ENCODE assay signal across 24 mouse cellular contexts in the genomic region with DNA sequence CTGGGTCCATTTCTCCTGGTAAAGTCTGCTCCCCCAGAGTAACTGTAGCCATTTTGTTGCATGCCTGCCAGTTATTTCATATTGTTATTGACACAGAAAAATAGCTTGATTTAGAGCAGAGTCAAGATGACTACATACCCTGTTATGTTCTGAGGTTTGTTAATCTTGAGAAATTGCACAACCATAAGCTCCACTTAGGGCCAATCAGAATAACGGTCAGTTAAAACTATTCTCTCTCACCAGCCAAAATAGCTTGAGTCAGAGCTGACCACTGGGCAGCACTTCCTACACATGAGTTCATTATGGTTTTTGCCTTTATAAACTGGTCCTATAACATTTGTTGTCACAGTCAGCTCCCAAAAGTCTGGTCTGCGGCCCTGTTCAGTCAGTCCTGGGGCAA.
DNase-seq lines count a peak whose midpoint lies in the region; TF ChIP-seq lines count a peak whose summit lies in the region.
"Had no signal": no experiment of that assay in that cellular context is flagged by ENCODE, and none has a peak within 500 bp of the region (broad histone marks: within the 10 kb centered on the region; RNA-seq: fewer than 3 reads in every experiment).

No protein-coding gene starts in this region.

- no peaks in the 10 kb centered on the region for H3K79me3 ChIP-seq in C2C12 (ENCODE audit: low read depth)

- no peak for TF ChIP-seq CTCF in C2C12 (IDR thresholded peaks at IDR 0.05; ENCODE audit: control insufficient read depth, insufficient read depth, insufficient read length)
- no peak for TF ChIP-seq CTCF in embryonic fibroblast, embryonic 13.5 days (IDR thresholded peaks at IDR 0.05; ENCODE audit: borderline replicate concordance, insufficient read depth, low read length)

- H3K36me3 ChIP-seq in C2C12 (ENCODE audit: control insufficient read depth, insufficient read depth): no peaks in the 10 kb centered on the region
- H3K36me3 ChIP-seq: forebrain, embryonic 12.5 days; forebrain, embryonic 15.5 days; G1E; heart, embryonic 12.5 days; heart, embryonic 15.5 days; hindbrain, embryonic 10.5 days; hindbrain, embryonic 13.5 days; intestine, embryonic 15.5 days had no signal

- no peak for TF ChIP-seq POLR2A in embryonic fibroblast, embryonic 13.5 days (IDR thresholded peaks at IDR 0.05; ENCODE audit: low read depth, low read length)

- DNase-seq in 3T3-L1 (ENCODE audit: low read depth, low spot score): peak; percentile 54
- DNase-seq in spleen, adult 18-20 months: no peak
- no peak for DNase-seq in urinary bladder, postnatal 4 days (ENCODE audit: low spot score in 2 of 2)
- no peak for DNase-seq in cerebellum, adult 18-20 months
- DNase-seq: adrenal gland, postnatal 14 days; cerebellum, adult 11 months; cerebellum, adult 9-10 months; cerebellum, postnatal 14 days; gastrocnemius, postnatal 25 days; heart, adult 18-20 months; heart, postnatal 10 days; heart, postnatal 36 days; kidney, adult 11 months had no signal

- H3K4me3 ChIP-seq in C2C12 (ENCODE audit: insufficient read depth, poor library complexity, severe bottlenecking): no peak overlapping the region
- H3K4me3 ChIP-seq in embryonic fibroblast, embryonic 13.5 days (ENCODE audit: insufficient read depth, low read length): no peak overlapping the region
- H3K4me3 ChIP-seq: forebrain, embryonic 12.5 days; forebrain, embryonic 15.5 days; heart, embryonic 12.5 days; heart, embryonic 15.5 days; hindbrain, embryonic 10.5 days; hindbrain, embryonic 13.5 days; intestine, embryonic 15.5 days had no signal

- peak overlapping the region; percentile 50; the same call in 1 of the 2 replicates for H3K27ac ChIP-seq in embryonic fibroblast, embryonic 13.5 days (ENCODE audit: insufficient read depth, low read length)
- H3K27ac ChIP-seq: forebrain, embryonic 12.5 days; forebrain, embryonic 15.5 days; heart, embryonic 15.5 days; hindbrain, embryonic 10.5 days; hindbrain, embryonic 13.5 days; intestine, embryonic 15.5 days had no signal

- no peaks in the 10 kb centered on the region for H3K4me1 ChIP-seq in embryonic fibroblast, embryonic 13.5 days (ENCODE audit: control insufficient read depth, insufficient read depth, low read length)
- H3K4me1 ChIP-seq: forebrain, embryonic 12.5 days; forebrain, embryonic 15.5 days; heart, embryonic 12.5 days; heart, embryonic 15.5 days; hindbrain, embryonic 10.5 days; hindbrain, embryonic 13.5 days; intestine, embryonic 15.5 days had no signal

- no peaks in the 10 kb centered on the region for H3K27me3 ChIP-seq in C2C12 (ENCODE audit: control insufficient read depth, insufficient read depth, insufficient read length)
- H3K27me3 ChIP-seq: CH12.LX; forebrain, embryonic 12.5 days; forebrain, embryonic 15.5 days; heart, embryonic 12.5 days; heart, embryonic 15.5 days; hindbrain, embryonic 13.5 days; intestine, embryonic 15.5 days had no signal

- no peaks in the 10 kb centered on the region for H3K79me2 ChIP-seq in C2C12 (ENCODE audit: control insufficient read depth, insufficient read depth)

- no peak overlapping the region for H3ac ChIP-seq in C2C12 (ENCODE audit: control insufficient read depth, insufficient read length, low read depth)

TF ChIP-seq in C2C12, 6 proteins besides CTCF, POLR2A, EP300 and RAD21:
- TF ChIP-seq USF1 (IDR thresholded peaks at IDR 0.05; ENCODE audit: low read depth): no peak
- no peak for TF ChIP-seq MAX (IDR thresholded peaks at IDR 0.05)
- peak; percentile 64 for TF ChIP-seq CEBPB (IDR thresholded peaks at IDR 0.05; ENCODE audit: low read depth)
